Mouse (Mus musculus) heart, embryonic 11.5 days (tissue): ENCODE data around the gene Cox20. TPM values are rescaled to one million over a fixed set of nuclear protein-coding genes. Genes with fewer than 3 reads are reported as not detected.
A peak's percentile ranks its signal among the peaks of the same experiment; 100 is the strongest.

Experiments
- ATAC-seq: fragments of 200-750 bp; cut with Nextera tagmentation; replicated peaks from 2 replicates; pipeline ENCODE4 v1.8.0; 2017; ENCODE audit warnings: moderate library complexity; ENCODE audit not compliant: insufficient number of reproducible peaks, low FRiP score, low TSS enrichment
- H3K27ac ChIP-seq: fragments of 300-500 bp; sonication (generic); 2 replicates; pipeline ENCODE4 v1.5.1; 2014; ENCODE audit warnings: mild to moderate bottlenecking, low read depth, low read length
- H3K27me3 ChIP-seq: fragments of 300-500 bp; sonication (generic); 2 replicates; pipeline ENCODE4 v1.6.1; 2014; ENCODE audit warnings: mild to moderate bottlenecking, low read length, mixed read lengths; ENCODE audit not compliant: control insufficient read depth, insufficient read depth
- H3K36me3 ChIP-seq: fragments of 300-500 bp; sonication (generic); 2 replicates; pipeline ENCODE4 v1.6.1; 2014; ENCODE audit warnings: mild to moderate bottlenecking, low read length, moderate library complexity, mixed read lengths; ENCODE audit not compliant: control insufficient read depth, insufficient read depth
- H3K4me1 ChIP-seq: fragments of 300-500 bp; sonication (generic); 2 replicates; pipeline ENCODE4 v1.6.1; 2014; ENCODE audit warnings: low read length; ENCODE audit not compliant: control insufficient read depth, insufficient read depth
- H3K4me2 ChIP-seq: fragments of 300-500 bp; sonication (generic); 2 replicates; pipeline ENCODE4 v1.6.1; 2014; ENCODE audit warnings: mild to moderate bottlenecking, moderate library complexity
- H3K4me3 ChIP-seq: fragments of 300-500 bp; sonication (generic); 2 replicates; pipeline ENCODE4 v1.5.1; 2014; ENCODE audit warnings: low read depth, low read length
- H3K9ac ChIP-seq: fragments of 300-500 bp; sonication (generic); 2 replicates; pipeline ENCODE4 v1.6.1; 2014; ENCODE audit warnings: mild to moderate bottlenecking, low read depth, low read length, moderate library complexity
- H3K9me3 ChIP-seq: fragments of 300-500 bp; sonication (generic); replicated peaks from 2 replicates; pipeline ENCODE4 v1.6.1; 2016; ENCODE audit warnings: low read length; ENCODE audit not compliant: control insufficient read depth
- WGBS: fragments of 180-500 bp; shearing (Covaris S2); extraction: QIAGEN DNeasy Blood & Tissue Kit; methylation state at CpG from one replicate; pipeline ENCODE4 v1.1.7; 2014; ENCODE audit not compliant: insufficient replicate concordance; 5-methylcytosine and 5-hydroxymethylcytosine counted together
- polyA plus RNA-seq: library from polyadenylated mRNA; unstranded; fragments of >200 nt; fragmentation: Nextera tagmentation; extraction: Ambion mirVana; gene quantifications from 2 replicates; pipeline ENCODE4 v1.2.1, GENCODE M21; 2014

The Cox20 gene
- polyA plus RNA-seq, 1 experiment from 2014 or later: 178 TPM

DNA sequence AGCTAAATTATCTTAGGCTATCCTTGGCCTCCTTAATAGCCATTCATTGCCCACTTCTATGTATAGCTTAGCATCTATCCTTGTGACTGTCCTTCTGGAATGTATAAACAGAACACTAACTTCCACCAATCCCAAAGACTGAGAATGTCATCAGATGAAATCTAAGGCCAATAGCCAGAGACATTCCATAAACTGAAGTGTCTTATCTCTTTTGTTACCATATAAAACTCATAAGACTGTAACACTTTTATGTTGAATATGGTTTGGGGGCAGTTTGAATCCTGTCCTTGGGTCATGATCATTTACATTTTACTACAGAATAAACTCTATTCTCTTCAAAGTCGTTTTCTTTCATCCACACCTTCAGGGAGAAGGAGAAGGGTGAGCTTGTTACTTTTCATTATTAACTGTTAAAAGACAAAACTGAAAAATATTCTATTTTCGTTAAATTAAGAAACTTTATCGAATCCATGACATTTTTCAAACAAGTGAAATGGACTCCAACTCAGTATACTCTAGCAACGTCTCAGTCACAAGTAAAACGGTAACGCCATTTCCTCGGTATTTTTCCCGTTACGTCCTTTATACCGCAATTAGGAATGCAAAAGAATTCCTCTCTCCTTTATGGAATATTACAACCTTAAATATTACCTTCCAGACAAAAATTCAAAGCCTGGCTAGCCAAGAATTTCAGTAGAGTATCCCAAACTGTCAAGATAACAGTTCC is 1.5 kb upstream of the Cox20 start:
- H3K36me3 ChIP-seq: peaks cover 6% of the 10 kb centered on the region; the same call in 1 of the 2 replicates
- no peaks in the 10 kb centered on the region for H3K27me3 ChIP-seq
- no peak overlapping the region for H3K9ac ChIP-seq
- ATAC-seq: no peak
- H3K4me1 ChIP-seq: 0 out of 2 replicates have a peak, but pooled peaks cover 10% of the 10 kb centered on the region
- peak overlapping the region; percentile 59 for H3K4me3 ChIP-seq
- peak overlapping the region; percentile 100 for H3K27ac ChIP-seq
- no peaks in the 10 kb centered on the region for H3K9me3 ChIP-seq
- WGBS: 53% methylated on average over 10 of the region's 10 CpGs
- peak overlapping the region; percentile 74 for H3K4me2 ChIP-seq

DNA sequence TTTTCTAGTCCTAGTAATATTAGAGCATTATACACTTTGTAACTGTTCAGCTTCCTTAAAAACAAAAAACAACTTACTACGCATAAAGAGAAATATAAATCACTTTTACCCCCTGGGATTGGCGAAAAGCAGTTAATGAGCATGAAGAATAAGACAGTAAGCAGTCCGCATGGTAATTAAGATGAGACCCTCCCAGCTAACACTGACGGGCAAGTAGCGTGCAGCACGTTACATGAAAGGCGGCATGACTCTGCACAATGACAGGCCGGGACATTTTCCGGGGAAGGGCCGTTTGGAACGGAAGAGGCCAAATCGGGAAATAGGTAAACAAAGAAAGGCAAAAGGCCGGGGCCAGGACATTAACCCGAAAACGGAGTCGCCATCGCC is 935 bp upstream of the Cox20 start:
- Histone ChIP-seq H3K4me1 (0 out of 2 replicates have a peak, but pooled peaks cover 10% of the 10 kb centered on the region), H3K27me3 (no peaks in the 10 kb centered on the region), H3K4me3 (peak overlapping the region; percentile 59), H3K9ac (peak overlapping the region; percentile 96), H3K9me3 (no peaks in the 10 kb centered on the region), H3K36me3 (peaks cover 10% of the 10 kb centered on the region), H3K4me2 (peak overlapping the region; percentile 74), H3K27ac (peak overlapping the region; percentile 100)
- WGBS: under 1% methylated on average over 17 of the region's 17 CpGs
- ATAC-seq: peak; percentile 72

DNA sequence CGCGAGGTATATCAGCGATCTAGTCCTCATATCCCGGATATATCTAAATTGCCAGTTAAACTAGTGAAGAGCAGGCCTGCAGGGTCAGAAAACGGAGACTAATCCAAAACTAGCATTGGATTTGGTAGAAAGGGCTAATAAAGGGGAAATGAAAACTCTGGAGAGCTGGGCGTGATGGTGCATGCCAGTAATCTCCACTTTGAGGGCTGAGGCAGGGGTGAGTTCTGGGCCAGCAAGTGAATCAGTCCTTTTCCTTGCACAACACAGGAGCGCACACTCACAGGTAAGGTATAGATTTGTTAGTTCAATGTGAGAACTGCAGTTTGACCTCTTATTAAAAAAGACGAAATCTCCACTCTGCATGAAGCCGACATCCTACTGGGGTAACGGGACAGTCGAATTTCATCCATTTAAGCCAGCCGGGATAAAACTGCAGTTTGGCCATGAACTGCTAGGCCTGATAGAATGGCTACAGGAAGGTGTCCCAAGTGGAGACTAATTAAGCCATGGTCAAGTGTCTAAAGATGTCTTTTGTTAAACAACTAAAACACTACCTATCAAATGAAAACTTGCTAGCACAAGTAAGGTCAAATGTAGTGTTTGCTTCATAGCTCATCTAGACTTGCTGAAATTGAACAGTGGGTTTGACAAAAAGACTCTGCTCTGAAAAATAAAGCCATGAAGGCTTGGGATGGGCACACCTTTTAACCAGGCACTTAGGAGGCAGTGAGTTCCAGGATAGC is 536 bp downstream of the Cox20 start:
- H3K9ac ChIP-seq: peak overlapping the region; percentile 96

DNA sequence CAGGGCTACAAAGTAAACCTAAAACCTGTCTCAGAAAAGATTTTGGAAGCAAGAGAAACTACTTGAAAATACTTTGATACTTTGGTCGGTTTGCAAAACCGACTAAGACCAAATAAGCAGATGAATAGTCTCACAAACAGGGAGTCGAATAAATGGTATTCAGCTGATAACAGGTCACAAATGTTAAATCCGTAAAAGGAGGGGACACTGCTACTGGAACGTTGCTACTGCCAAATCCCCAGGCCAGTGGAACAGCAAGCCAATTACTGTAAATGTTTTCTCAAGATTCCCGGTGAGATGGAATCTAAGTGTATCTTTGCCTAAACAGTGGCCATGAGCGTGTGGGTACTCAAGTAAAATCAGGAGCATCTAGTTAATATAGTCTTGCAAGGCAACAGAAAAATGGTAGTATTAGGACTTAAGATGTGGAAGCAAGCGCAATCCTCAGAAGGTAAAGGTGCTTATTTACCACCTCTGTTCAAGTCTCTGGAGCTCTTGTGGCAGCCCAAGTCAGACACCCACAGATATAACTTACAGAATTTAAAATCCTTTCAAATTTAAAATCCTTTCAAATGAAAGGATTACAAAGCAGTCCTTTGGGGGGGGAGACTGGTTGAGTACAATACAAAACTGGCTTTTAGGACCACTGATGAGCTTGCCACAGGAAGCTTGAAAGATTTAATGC is 1.2 kb downstream of the Cox20 start:
- ATAC-seq: no peak
- peak overlapping the region; percentile 100 for H3K27ac ChIP-seq
- 0 out of 2 replicates have a peak, but pooled peaks cover 10% of the 10 kb centered on the region for H3K4me1 ChIP-seq
- peak overlapping the region; percentile 74 for H3K4me2 ChIP-seq
- no peaks in the 10 kb centered on the region for H3K27me3 ChIP-seq
- no peaks in the 10 kb centered on the region for H3K9me3 ChIP-seq
- H3K9ac ChIP-seq: peak overlapping the region; percentile 96
- H3K36me3 ChIP-seq: peaks cover 14% of the 10 kb centered on the region
- 19% methylated on average over 8 of the region's 8 CpGs for WGBS
- H3K4me3 ChIP-seq: peak overlapping the region; percentile 59

More for the DNA sequence above, 536 bp downstream of the Cox20 start:
- Histone ChIP-seq H3K4me1 (0 out of 2 replicates have a peak, but pooled peaks cover 10% of the 10 kb centered on the region), H3K36me3 (peaks cover 14% of the 10 kb centered on the region), H3K27ac (peak overlapping the region; percentile 100), H3K9me3 (no peaks in the 10 kb centered on the region), H3K4me3 (peak overlapping the region; percentile 59), H3K27me3 (no peaks in the 10 kb centered on the region), H3K4me2 (peak overlapping the region; percentile 74)
- ATAC-seq: no peak
- 2% methylated on average over 12 of the region's 12 CpGs for WGBS

DNA sequence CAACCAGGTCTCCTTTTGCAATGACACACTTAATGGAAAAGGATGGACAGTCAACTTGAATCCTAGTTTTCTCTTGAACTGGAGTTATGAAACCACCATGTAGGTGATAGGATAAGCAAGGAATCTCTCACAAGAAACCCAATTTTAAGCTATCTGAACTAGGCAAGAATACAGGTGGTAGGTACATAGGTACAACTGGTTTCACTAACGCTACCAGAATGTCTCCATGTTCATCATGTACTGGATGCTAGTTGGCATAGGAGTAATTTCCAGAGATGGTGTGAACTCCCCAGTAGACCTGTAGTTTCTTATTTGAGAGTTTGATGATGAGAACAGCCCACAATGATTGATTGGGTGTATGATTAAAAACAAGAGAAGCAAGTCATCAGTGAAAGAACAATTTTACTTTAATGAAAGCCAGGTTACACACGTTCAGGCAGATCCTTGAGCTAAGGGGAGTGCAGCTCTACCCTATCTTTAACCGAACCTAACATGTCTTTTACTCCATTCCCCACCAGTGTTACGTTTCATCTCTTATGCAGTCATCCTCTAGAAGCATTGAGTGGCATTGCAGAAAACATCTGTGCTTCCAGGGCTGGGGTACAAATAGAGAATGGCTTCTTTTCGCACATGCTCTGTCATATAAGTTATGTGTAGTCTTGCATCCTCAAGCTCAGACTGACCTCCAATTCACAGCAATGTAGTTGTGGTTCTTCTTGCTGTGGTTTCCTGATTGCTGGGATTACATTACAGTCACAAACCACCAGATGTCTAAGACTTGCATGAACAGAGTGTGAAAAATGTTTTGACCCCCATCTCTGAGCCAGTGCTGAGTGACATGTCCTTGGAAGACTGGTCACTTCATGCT is 2.0 kb downstream of the Cox20 start:
- H3K27me3 ChIP-seq: no peaks in the 10 kb centered on the region
- peak overlapping the region; percentile 74 for H3K4me2 ChIP-seq
- WGBS: 46% methylated on average over 5 of the region's 5 CpGs
- H3K27ac ChIP-seq: peak overlapping the region; percentile 100
- H3K36me3 ChIP-seq: peaks cover 18% of the 10 kb centered on the region
- H3K9ac ChIP-seq: peak overlapping the region; percentile 96; the same call in 1 of the 2 replicates
- H3K4me1 ChIP-seq: 0 out of 2 replicates have a peak, but pooled peaks cover 10% of the 10 kb centered on the region
- no peaks in the 10 kb centered on the region for H3K9me3 ChIP-seq
- ATAC-seq: no peak
- H3K4me3 ChIP-seq: peak overlapping the region; percentile 59

DNA sequence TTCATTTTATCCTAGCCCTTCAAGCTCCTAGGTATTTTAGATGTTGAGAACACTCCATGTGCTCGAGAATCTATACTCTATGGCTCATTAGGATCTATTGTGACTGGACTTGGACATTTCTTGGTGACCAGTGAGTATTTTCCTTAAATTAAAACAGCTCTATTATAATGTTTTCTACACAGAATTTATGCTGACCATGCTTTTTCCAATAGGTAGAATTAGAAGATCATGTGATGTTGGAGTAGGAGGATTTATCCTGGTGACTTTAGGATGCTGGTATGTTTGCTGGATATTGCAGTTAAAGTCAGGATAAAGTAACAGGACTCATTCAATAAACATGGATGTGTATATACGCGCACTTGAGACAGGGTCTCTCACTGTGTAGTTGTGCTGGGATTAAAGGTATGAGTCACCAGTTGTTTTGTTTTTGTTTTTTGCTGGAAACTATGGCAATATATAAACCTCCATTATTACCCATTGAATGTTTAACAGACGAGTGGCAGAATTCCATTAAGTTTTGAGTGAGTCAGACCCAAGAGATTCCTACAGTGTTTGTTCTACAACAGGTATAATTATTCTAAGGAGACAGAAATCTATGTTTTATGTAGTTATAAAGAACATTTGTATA is 2.9 kb downstream of the Cox20 start:
- Histone ChIP-seq H3K4me1 (0 out of 2 replicates have a peak, but pooled peaks cover 10% of the 10 kb centered on the region), H3K27me3 (no peaks in the 10 kb centered on the region), H3K27ac (peak overlapping the region; percentile 36; the same call in 1 of the 2 replicates), H3K4me3 (no peak overlapping the region), H3K36me3 (peaks cover 20% of the 10 kb centered on the region), H3K9me3 (no peaks in the 10 kb centered on the region), H3K4me2 (peak overlapping the region; percentile 74; the same call in 1 of the 2 replicates), H3K9ac (no peak overlapping the region)
- ATAC-seq: no peak
- WGBS: 77% methylated on average over 4 of the region's 4 CpGs

DNA sequence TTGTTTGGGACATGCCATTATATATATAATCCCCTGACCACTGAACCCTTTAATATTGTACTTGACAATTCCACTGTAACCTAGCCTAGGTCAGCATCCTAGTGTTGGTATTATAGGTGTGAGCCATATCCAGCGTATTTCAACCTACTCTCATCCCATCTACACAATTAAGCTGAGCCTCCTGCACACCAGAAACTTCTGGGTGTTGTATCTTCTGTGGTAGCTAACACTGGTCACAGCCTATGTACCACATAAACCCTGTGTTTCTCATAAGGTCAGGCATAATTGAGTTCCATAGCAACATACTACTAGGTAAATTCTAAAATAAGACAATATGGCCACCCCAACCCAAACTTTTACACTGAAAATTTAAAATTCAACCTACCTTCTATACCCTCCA is 4.3 kb downstream of the Cox20 start:
- Histone ChIP-seq H3K4me2 (no peak overlapping the region), H3K9ac (no peak overlapping the region), H3K27me3 (no peaks in the 10 kb centered on the region), H3K36me3 (peaks cover 29% of the 10 kb centered on the region), H3K4me1 (0 out of 2 replicates have a peak, but pooled peaks cover 10% of the 10 kb centered on the region), H3K4me3 (no peak overlapping the region), H3K27ac (no peak overlapping the region), H3K9me3 (no peaks in the 10 kb centered on the region)
- WGBS: 82% methylated on average over 1 of the region's 1 CpGs
- ATAC-seq: no peak
